Comparison of ENCODE assay signal across 21 mouse cellular contexts in genomic region chr5:148494249-148494648, GRCm38 (mm10). TPM values are rescaled to one million over a fixed set of nuclear protein-coding genes. Genes with fewer than 3 reads are reported as not detected.
A peak's percentile ranks its signal among the peaks of the same experiment; 100 is the strongest.
DNase-seq lines count a peak whose midpoint lies in the region; ATAC-seq lines count a peak whose summit lies in the region.
"Had no signal": no experiment of that assay in that cellular context is flagged by ENCODE, and none has a peak within 500 bp of the region (broad histone marks: within the 10 kb centered on the region; RNA-seq: fewer than 3 reads in every experiment).

No protein-coding gene starts in this region.

- no peak overlapping the region for H3K27ac ChIP-seq in liver, embryonic 12.5 days
- H3K27ac ChIP-seq in macrophage = peak overlapping the region; percentile 74; the same call in 1 of the 2 replicates
- H3K27ac ChIP-seq in heart, embryonic 12.5 days (ENCODE audit: poor library complexity, severe bottlenecking) = no peak overlapping the region
- no peak overlapping the region for H3K27ac ChIP-seq in midbrain, embryonic 15.5 days
- H3K27ac ChIP-seq: embryonic facial prominence, embryonic 10.5 days; forebrain, embryonic 13.5 days; gastrocnemius, adult 2 months; heart, embryonic 13.5 days; hindbrain, embryonic 15.5 days had no signal

- no peak overlapping the region for H3K4me3 ChIP-seq in liver, embryonic 12.5 days
- H3K4me3 ChIP-seq in macrophage (ENCODE audit: inconsistent target) = no peak overlapping the region
- no peak overlapping the region for H3K4me3 ChIP-seq in heart, embryonic 12.5 days
- H3K4me3 ChIP-seq in midbrain, embryonic 15.5 days = no peak overlapping the region
- H3K4me3 ChIP-seq: embryonic facial prominence, embryonic 10.5 days; forebrain, embryonic 13.5 days; gastrocnemius, adult 2 months; heart, embryonic 13.5 days; hindbrain, embryonic 15.5 days had no signal

- H3K9me3 ChIP-seq in liver, embryonic 12.5 days (replicated peaks) = no peaks in the 10 kb centered on the region
- H3K9me3 ChIP-seq in heart, embryonic 12.5 days (replicated peaks) = peaks cover 11% of the 10 kb centered on the region; the same call in 1 of the 2 replicates
- H3K9me3 ChIP-seq in midbrain, embryonic 15.5 days = no peaks in the 10 kb centered on the region
- H3K9me3 ChIP-seq: hindbrain, embryonic 15.5 days had no signal

- DNase-seq in liver (no peak), ES-CJ7 (ENCODE audit: low read depth, low spot score) (peak; percentile 72), R1 (ENCODE audit: low read depth, low spot score) (peak; percentile 87)
- DNase-seq in embryo, embryonic 11 days = no peak
- DNase-seq: adrenal gland, adult 2 months; adrenal gland, postnatal 25 days; cerebellum, adult 18-20 months; cerebellum, adult 9-11 months; cerebellum, postnatal 36 days; forebrain, postnatal 0 days; gastrocnemius, adult 2 months; gastrocnemius, postnatal 25 days; heart, postnatal 36 days had no signal

- H3K4me2 ChIP-seq in liver, embryonic 12.5 days = no peak overlapping the region
- no peak overlapping the region for H3K4me2 ChIP-seq in heart, embryonic 12.5 days
- no peak overlapping the region for H3K4me2 ChIP-seq in midbrain, embryonic 15.5 days
- H3K4me2 ChIP-seq: forebrain, embryonic 13.5 days; heart, embryonic 13.5 days; hindbrain, embryonic 15.5 days had no signal

- no peaks in the 10 kb centered on the region for H3K27me3 ChIP-seq in liver, embryonic 12.5 days (replicated peaks)
- no peaks in the 10 kb centered on the region for H3K27me3 ChIP-seq in heart, embryonic 12.5 days (replicated peaks)
- H3K27me3 ChIP-seq in midbrain, embryonic 15.5 days (replicated peaks) = no peaks in the 10 kb centered on the region
- H3K27me3 ChIP-seq: forebrain, embryonic 13.5 days; heart, embryonic 13.5 days; hindbrain, embryonic 15.5 days had no signal

- H3K36me3 ChIP-seq in liver, embryonic 12.5 days = no peaks in the 10 kb centered on the region
- no peaks in the 10 kb centered on the region for H3K36me3 ChIP-seq in macrophage (ENCODE audit: inconsistent target)
- no peaks in the 10 kb centered on the region for H3K36me3 ChIP-seq in heart, embryonic 12.5 days
- H3K36me3 ChIP-seq in midbrain, embryonic 15.5 days (replicated peaks) = no peaks in the 10 kb centered on the region
- H3K36me3 ChIP-seq: embryonic facial prominence, embryonic 10.5 days; heart, embryonic 13.5 days; hindbrain, embryonic 15.5 days had no signal

- ATAC-seq in liver, embryonic 12.5 days = peak; percentile 13; the same call in 1 of the 2 replicates
- no peak for ATAC-seq in heart, embryonic 12.5 days (ENCODE audit: insufficient number of reproducible peaks, low FRiP score)
- no peak for ATAC-seq in midbrain, embryonic 15.5 days (replicated peaks)
- ATAC-seq: forebrain, embryonic 13.5 days; forebrain, postnatal 0 days had no signal

- H3K79me2 ChIP-seq in macrophage (ENCODE audit: inconsistent target) = no peaks in the 10 kb centered on the region

- no peak overlapping the region for H3K9ac ChIP-seq in liver, embryonic 12.5 days
- no peak overlapping the region for H3K9ac ChIP-seq in heart, embryonic 12.5 days
- H3K9ac ChIP-seq in midbrain, embryonic 15.5 days = no peak overlapping the region
- H3K9ac ChIP-seq: forebrain, embryonic 13.5 days; forebrain, postnatal 0 days; heart, embryonic 13.5 days; hindbrain, embryonic 15.5 days had no signal

- WGBS in liver, embryonic 12.5 days (ENCODE audit: insufficient replicate concordance) = 71% methylated on average over 5 of the region's 5 CpGs
- 89% methylated on average over 5 of the region's 5 CpGs for WGBS in macrophage (ENCODE audit: missing documents)
- WGBS in heart, embryonic 12.5 days = 87% methylated on average over 5 of the region's 5 CpGs
- 94% methylated on average over 5 of the region's 5 CpGs for WGBS in midbrain, embryonic 15.5 days

- H3K4me1 ChIP-seq in liver, embryonic 12.5 days = peaks cover 14% of the 10 kb centered on the region
- peaks cover 13% of the 10 kb centered on the region for H3K4me1 ChIP-seq in heart, embryonic 12.5 days (replicated peaks)
- peaks cover 9% of the 10 kb centered on the region for H3K4me1 ChIP-seq in midbrain, embryonic 15.5 days

RNA-seq across cellular contexts. Expression of gene Ubl3, which starts 58.3 kb away (rescaled TPM):
- 34.0 and 36.3 TPM in 2 replicates for polyA plus RNA-seq in liver, embryonic 12.5 days (2016; fragmentation: Nextera tagmentation; extraction: Ambion mirVana)
- total RNA-seq in macrophage (2018; cell fraction: chromatin; rRNA removed) = 100 to 1,000 TPM in 25 of 26 experiments, 10 to 100 TPM in 1; 70.4 to 545 (median 156) TPM
- 100 to 1,000 TPM; 155 to 296 (median 210) TPM for total RNA-seq in macrophage (2018; cell fraction: cytosol; rRNA removed)
- 100 to 1,000 TPM; 120 to 291 (median 146) TPM for total RNA-seq in macrophage (2018; cell fraction: nucleus; rRNA removed)
- 131 to 179 TPM (median 142 TPM) in 3 replicates for polyA plus RNA-seq in macrophage (2018)
- 69.1 and 70.4 TPM in 2 replicates for polyA plus RNA-seq in heart, embryonic 12.5 days (2016; fragmentation: Nextera tagmentation; extraction: Ambion mirVana)
- 78.7 and 84.4 TPM in 2 replicates for polyA plus RNA-seq in midbrain, embryonic 15.5 days (2015; fragmentation: Nextera tagmentation; extraction: Ambion mirVana)

Comparison
In these comparisons a context has a peak if more than half of its experiments do, and no peak if none do; other contexts are left out.
1. DNase-seq: peak in ES-CJ7 (single experiment) and R1 (single experiment); none in liver (single experiment) and embryo, embryonic 11 days (single experiment).